Mouse (Mus musculus): Measurements from ENCODE around the gene Sipa1l1.

- no peak for TF ChIP-seq CTCF (IDR thresholded peaks at IDR 0.05; ENCODE audit: borderline replicate concordance, insufficient read depth, low read depth, low read length)
- TF ChIP-seq POLR2A (IDR thresholded peaks at IDR 0.05; ENCODE audit: borderline replicate concordance, insufficient read depth, low read length): no peak
Observed at GRCm38 (mm10) chr12:82387042-82387441, 217.9 kb downstream of the Sipa1l1 start.

Data from cerebellum, adult 2 months (tissue).